Mouse (Mus musculus) testis, adult 10 weeks (tissue): ENCODE measurements around the gene Sqor. TPM values are rescaled to one million over a fixed set of nuclear protein-coding genes. Genes with fewer than 3 reads are reported as not detected.

Source experiments
- polyA plus RNA-seq: library from polyadenylated mRNA; stranded (reverse); fragments of 350-450 nt; fragmentation: Illumina TruSeq; extraction: RNeasy Lipid Tissue Mini Kit (QIAGEN cat#74804); gene quantifications from one replicate; pipeline ENCODE4 v1.2.3, GENCODE M21; 2014; ENCODE audit warnings: low read depth, low replicate concordance

Sqor gene
- 340 TPM for polyA plus RNA-seq

DNA sequence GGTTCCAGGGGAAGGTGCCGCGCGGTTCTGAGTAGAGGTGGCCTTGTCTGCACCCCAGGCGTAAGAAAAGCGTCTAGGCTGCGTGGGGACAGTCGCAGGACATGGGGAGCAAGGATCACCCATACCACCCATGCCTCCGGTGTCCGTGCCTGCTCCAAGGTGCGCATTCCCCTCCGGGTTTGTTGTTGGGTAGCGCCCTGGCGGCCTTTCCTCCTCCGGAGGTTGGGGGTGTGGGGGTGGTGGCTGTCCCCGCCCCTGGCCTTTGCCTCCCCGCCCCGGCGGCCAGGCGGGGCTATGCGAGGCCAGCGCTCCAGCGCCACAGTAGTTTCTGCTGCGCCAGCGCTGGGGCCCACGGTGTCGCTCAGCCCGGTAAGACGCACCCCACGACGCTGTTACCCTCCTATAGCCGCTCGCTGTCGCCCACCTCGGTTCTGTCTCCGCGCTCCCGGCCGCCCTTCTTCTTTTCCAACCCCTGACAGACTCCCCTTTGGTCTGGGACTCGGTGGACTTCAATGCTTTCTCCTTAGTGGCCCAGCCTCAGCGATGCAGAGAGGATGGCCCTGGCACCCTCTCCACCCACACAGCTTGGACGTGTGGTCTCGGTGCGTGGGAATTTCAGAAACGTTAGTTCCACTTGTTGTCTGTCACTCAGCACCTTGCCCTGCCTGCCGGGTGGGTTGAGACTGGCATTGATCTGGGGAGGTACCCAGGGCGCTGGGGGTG lies at the start of gene Sqor:
Gene Sqor, plus strand, starts transcription at position 167 of the 723 bp plus-strand sequence.

DNA sequence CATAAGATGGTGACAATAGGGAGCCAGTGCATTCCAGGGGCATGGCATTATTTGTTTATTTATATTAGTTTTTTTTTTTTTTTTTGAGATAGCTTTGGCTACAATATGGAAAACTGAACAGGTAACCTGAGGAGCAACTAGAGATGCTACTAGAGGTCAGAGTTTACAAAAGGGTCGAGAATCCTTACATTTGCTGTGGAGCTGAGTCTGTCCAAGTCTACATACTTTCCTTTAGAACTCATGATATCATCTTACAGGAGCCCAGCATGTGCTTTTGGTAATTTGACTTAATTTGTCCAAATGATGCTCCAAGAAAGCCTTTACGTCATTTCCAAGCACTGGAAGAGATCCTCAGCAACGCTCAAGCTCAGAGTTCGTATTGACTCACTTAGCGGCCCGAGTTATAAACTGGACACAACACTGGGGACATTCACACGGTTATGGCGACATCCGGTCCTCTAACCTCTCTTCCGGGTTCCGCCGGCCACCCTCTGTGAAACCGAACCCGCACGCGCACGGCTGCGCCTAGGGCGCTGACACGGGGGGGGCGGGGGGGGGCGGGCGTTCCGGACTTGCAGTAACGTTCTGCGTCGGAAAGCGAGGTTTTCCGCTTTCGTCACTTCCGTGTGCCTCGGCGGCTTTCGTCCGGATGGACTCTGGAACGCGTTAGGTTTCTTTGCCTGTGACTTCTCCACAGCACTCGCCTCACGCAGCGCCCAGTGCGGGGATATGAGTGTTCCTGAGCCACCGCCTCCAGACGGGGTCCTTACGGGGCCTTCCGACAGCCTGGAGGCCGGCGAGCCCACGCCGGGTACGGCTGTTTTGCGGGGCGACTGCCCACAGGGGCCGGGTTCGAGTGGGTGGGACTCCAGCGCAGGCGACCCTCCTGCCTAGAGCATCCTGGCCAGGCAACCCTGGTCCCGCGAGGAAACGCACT lies 26.9 kb upstream of the Sqor start, which contains the start of gene Bloc1s6:
Gene Bloc1s6, plus strand, starts transcription at position 610 of the 937 bp plus-strand sequence.

Other genes starting within 250 kb of the Sqor start
- gene Gatm, start 153.9 kb upstream of the Sqor start, polyA plus RNA-seq, result 193 TPM
- 625 TPM for gene AA467197, start 128.3 kb upstream of the Sqor start, polyA plus RNA-seq
- 99.8 TPM for gene Slc30a4, start 62.6 kb upstream of the Sqor start, polyA plus RNA-seq
- 18.9 TPM for gene Bloc1s6, start 26.7 kb upstream of the Sqor start, polyA plus RNA-seq